Mouse (Mus musculus): ENCODE results near the gene Bcl7b.
A peak's percentile ranks its signal among the peaks of the same experiment; 100 is the strongest.

Gene Bcl7b

GRCm38 (mm10) chr5:135168063-135169062 lies at the start of gene Bcl7b:
TSS of gene Bcl7b (plus strand) at chr5:135168283.
- DNase-seq (ENCODE audit: extremely low read depth, low read depth): peak; percentile 89

DNA sequence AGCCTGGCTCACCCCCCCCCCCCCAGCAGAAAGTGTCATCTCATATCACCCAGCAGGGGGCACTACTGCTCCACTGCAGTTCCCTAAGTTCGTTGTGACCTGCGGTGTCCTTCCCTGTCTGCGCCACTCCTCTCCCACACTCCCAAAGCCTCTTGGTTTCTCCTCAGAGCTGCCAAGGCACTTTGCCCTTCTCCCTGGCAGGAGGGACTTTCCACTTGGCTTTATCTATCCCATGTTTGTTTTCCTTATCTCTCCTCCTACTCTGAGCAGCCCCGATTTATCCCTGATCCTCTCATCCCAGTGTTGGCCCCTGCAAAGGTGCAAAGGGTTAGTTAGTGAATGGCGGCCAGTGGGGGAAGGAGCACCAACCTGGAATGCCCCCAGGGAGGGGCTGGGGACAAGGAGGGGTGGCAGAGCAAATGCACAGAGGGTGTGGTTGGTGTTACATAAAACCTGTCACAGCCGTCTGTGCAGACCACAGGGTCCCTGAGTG lies 49.4 kb upstream of the Bcl7b start:
- peak; percentile 27 for DNase-seq (ENCODE audit: extremely low read depth, low read depth)

- no peak for DNase-seq (ENCODE audit: extremely low read depth, low read depth)
Measured at GRCm38 (mm10) chr5:135120753-135121152, 47.3 kb upstream of the Bcl7b start.

GRCm38 (mm10) chr5:135126121-135126520 lies 42.0 kb upstream of the Bcl7b start:
- no peak for DNase-seq (ENCODE audit: extremely low read depth, low read depth)

- DNase-seq (ENCODE audit: extremely low read depth, low read depth): no peak
Measured at GRCm38 (mm10) chr5:135127669-135128068, 40.4 kb upstream of the Bcl7b start.

GRCm38 (mm10) chr5:135129747-135130146 lies 38.3 kb upstream of the Bcl7b start:
- DNase-seq (ENCODE audit: extremely low read depth, low read depth): no peak

DNA sequence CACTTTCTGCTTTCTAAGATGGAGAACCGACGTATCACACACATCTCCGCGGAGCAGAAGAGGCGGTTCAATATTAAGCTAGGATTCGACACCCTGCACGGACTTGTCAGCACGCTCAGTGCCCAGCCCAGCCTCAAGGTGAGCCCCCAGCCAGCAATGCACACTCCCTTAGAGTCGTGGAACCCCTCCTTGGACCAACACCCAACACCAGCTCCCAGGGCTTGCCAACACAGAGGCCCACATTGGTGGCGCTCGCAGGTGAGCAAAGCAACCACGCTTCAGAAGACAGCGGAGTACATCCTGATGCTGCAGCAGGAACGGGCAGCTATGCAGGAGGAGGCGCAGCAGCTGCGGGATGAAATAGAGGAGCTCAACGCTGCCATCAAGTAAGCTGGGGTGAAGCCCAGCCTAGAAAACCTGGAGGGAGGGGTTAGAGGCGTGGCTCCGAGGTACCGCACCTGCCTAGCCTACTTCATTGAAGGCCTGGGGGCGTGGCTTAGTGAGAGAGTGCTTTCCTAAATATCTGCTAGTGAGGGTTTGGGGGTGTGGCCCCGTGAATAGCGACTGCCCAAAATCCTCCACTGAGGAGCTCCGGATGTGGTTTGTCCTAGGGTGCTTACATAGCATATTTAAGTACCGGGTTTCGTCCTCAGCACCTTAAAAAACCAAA lies 34.2 kb upstream of the Bcl7b start:
- peak; percentile 70 for DNase-seq (ENCODE audit: extremely low read depth, low read depth)

- DNase-seq (ENCODE audit: extremely low read depth, low read depth): peak; percentile 51
Measured at GRCm38 (mm10) chr5:135134534-135134933, 33.5 kb upstream of the Bcl7b start.

DNA sequence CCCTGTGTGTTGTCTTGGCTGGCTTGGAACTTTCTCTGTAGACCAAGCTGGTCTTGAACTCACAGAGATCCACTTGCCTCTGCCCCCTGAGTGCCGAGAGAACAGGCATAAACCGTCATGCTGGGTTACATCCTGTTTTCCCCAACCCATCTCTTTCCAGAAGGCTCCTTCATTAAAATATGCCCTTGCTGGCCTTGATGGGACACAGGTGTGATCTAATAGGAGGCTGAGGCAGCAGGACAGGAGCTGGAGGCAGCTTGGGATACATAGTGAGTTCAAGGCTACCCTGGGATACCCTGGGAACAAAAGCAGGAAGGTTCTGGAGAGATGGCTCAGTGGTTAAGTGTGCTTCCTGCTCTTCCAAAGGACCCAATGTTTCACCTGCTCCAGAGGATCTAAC lies 28.2 kb upstream of the Bcl7b start:
- no peak for DNase-seq (ENCODE audit: extremely low read depth, low read depth)

DNA sequence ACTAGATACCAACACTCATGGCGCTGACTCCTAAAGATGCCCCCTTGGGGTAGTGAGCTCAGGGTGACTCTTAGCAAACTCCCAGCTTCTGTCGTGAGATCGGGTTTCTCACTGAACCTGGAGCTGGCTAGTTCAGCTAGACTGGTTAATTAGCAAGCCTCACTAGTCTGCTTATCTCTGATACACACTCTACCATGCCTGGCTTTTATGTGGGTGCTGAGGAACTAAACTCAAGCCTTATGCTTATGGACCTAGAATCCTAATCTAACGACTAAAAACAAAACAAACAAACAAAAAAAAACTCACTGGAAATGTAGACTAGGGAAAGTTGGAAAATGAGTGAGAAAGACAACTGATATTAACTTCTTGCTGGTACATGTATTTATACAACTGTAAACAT lies 23.6 kb upstream of the Bcl7b start:
- DNase-seq (ENCODE audit: extremely low read depth, low read depth): peak; percentile 63

- DNase-seq (ENCODE audit: extremely low read depth, low read depth): peak; percentile 82
Measured at GRCm38 (mm10) chr5:135145532-135145931, 22.6 kb upstream of the Bcl7b start.

- no peak for DNase-seq (ENCODE audit: extremely low read depth, low read depth)
Measured at GRCm38 (mm10) chr5:135145955-135146354, 22.1 kb upstream of the Bcl7b start.

- no peak for DNase-seq (ENCODE audit: extremely low read depth, low read depth)
Measured at GRCm38 (mm10) chr5:135148715-135149052, 19.4 kb upstream of the Bcl7b start.

GRCm38 (mm10) chr5:135149053-135149819 lies 18.8 kb upstream of the Bcl7b start, which contains the start of gene Tbl2:
TSS of gene Tbl2 (plus strand) at chr5:135149657.
- DNase-seq (ENCODE audit: extremely low read depth, low read depth): peak; percentile 96

DNA sequence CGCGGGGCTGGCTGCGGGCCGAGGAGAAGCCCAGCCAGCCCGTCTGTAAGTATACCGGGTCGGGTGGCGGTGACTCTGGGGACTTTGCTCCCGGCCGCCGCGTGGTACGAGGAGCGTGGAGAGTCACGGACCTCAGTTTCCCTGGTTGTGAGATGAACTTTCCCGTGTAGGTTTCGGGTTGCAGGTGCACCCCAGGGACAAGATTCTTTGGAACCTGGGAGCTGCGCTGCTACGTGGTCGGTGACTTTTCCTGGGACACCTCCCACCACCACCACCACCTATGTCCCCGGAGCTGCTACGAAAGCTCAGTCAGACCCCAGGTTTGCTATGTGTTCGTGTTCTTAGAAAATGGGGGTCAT lies 18.3 kb upstream of the Bcl7b start:
- no peak for DNase-seq (ENCODE audit: extremely low read depth, low read depth)

GRCm38 (mm10) chr5:135156496-135156895 lies 11.6 kb upstream of the Bcl7b start:
- no peak for DNase-seq (ENCODE audit: extremely low read depth, low read depth)

GRCm38 (mm10) chr5:135161221-135161620 lies 6.9 kb upstream of the Bcl7b start:
- DNase-seq (ENCODE audit: extremely low read depth, low read depth): no peak

- no peak for DNase-seq (ENCODE audit: extremely low read depth, low read depth)
Measured at GRCm38 (mm10) chr5:135161650-135162049, 6.4 kb upstream of the Bcl7b start.

DNA sequence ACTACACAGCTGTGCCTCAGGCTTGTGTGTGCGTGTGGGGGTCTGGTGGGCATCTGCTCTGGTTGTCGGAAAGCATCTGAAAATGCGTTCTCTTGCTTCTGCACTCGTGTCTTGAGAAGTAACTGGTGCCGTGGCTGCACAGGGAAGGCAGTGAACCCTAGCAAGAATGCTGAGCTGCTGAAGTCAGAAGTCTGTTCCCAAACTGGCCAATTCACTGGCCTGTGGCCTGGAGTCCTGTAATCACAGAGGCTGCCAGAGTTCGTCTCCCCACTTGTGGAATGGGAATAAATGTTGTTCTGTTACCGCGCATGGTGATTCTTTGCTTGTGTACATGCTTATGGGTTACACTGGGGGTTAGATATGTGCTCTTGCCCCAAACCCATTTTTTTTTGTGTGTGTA lies 5.7 kb upstream of the Bcl7b start:
- DNase-seq (ENCODE audit: extremely low read depth, low read depth): no peak

DNA sequence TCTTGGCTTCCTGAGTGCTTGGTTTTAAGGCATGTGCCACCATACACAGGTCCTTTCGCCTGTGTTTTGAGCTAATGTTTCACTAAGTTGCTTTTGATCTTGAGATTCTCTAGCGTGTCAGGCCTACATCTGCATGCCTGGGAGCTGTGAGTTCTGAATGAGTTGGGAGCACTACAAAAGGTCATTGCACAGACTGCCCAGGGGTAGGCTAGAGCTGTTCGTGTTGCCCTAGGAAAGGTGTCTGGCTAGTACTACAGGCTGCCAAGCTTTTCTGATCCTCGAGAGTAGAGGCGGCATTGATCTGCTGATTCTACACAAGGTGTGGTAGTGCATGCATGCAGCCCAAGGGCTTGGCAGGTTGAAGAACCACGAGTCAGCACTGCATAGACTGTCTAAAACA lies 5.3 kb upstream of the Bcl7b start:
- DNase-seq (ENCODE audit: extremely low read depth, low read depth): no peak

- DNase-seq (ENCODE audit: extremely low read depth, low read depth): no peak
Measured at GRCm38 (mm10) chr5:135166909-135167308, 1.2 kb upstream of the Bcl7b start.

GRCm38 (mm10) chr5:135167469-135167868 lies 614 bp upstream of the Bcl7b start:
- DNase-seq (ENCODE audit: extremely low read depth, low read depth): no peak

All from MEL-GATA-1-ER (cell line).